Mouse (Mus musculus) heart, adult 2 months (tissue): ENCODE measurements at regions not wholly inside any gene's neighbourhood (a gene's known extent, or its start where the extent isn't known, plus 50 kb on each side); places are given as distances from the start of the nearest gene placed in this dataset.

ENCODE experiments used
- CTCF ChIP-seq: fragments of 200-600 bp; IDR thresholded peaks from 2 replicates; pipeline ENCODE4 v1.8.1; 2022; ENCODE audit warnings: antibody characterized with exemption, mild to moderate bottlenecking, moderate library complexity
- EP300 ChIP-seq: fragments of 200-500 bp; IDR thresholded peaks from 2 replicates; pipeline ENCODE4 v1.6.1; 2011; ENCODE audit warnings: low read depth, low read length, control low read depth; ENCODE audit not compliant: insufficient read depth
- POLR2A ChIP-seq: fragments of 200-500 bp; IDR thresholded peaks from 2 replicates; pipeline ENCODE4 v1.6.1; 2011; ENCODE audit warnings: mild to moderate bottlenecking, low read depth, low read length, control low read depth; ENCODE audit not compliant: insufficient read depth

GRCm38 (mm10) chrX:11880972-11881371 lies 279.2 kb downstream of the Bcor start:
- TF ChIP-seq POLR2A (no peak), CTCF (no peak), EP300 (no peak)
